Mouse (Mus musculus) liver, postnatal 0 days (tissue): Measurements from ENCODE around the gene Macrod2. TPM values are rescaled to one million over a fixed set of nuclear protein-coding genes. Genes with fewer than 3 reads are reported as not detected.

Experiments
- ATAC-seq: fragments of 200-750 bp; cut with Nextera tagmentation; 2 replicates; pipeline ENCODE4 v1.8.0; 2017; ENCODE audit warnings: mild to moderate bottlenecking, moderate library complexity
- DNase-seq: peaks from one replicate; pipeline ENCODE4 v3.0.0-alpha.2; 2016
- H3K27ac ChIP-seq: fragments of 300-500 bp; sonication (generic); 2 replicates; pipeline ENCODE4 v1.5.1; 2014; ENCODE audit warnings: antibody characterized with exemption, moderate library complexity, mild to moderate bottlenecking, low read depth
- H3K27me3 ChIP-seq: fragments of 300-500 bp; sonication (generic); 2 replicates; pipeline ENCODE4 v1.6.1; 2014; ENCODE audit warnings: low read length, control low read depth, mixed read lengths; ENCODE audit not compliant: insufficient read depth
- H3K36me3 ChIP-seq: fragments of 300-500 bp; sonication (generic); replicated peaks from 2 replicates; pipeline ENCODE4 v1.6.1; 2014; ENCODE audit warnings: mild to moderate bottlenecking, control low read depth, low read length, moderate library complexity, mixed read lengths; ENCODE audit not compliant: insufficient read depth
- H3K4me1 ChIP-seq: fragments of 300-500 bp; sonication (generic); 2 replicates; pipeline ENCODE4 v1.6.1; 2014; ENCODE audit warnings: antibody characterized with exemption, mild to moderate bottlenecking, control low read depth; ENCODE audit not compliant: insufficient read depth
- H3K4me2 ChIP-seq: fragments of 300-500 bp; sonication (generic); 2 replicates; pipeline ENCODE4 v1.6.1; 2014; ENCODE audit warnings: low read depth, mild to moderate bottlenecking, low read length, moderate library complexity, mixed read lengths
- H3K4me3 ChIP-seq: fragments of 300-500 bp; sonication (generic); 2 replicates; pipeline ENCODE4 v1.5.1; 2014; ENCODE audit warnings: low read depth, low read length
- H3K9ac ChIP-seq: fragments of 300-500 bp; sonication (generic); replicated peaks from 2 replicates; pipeline ENCODE4 v1.6.1; 2014; ENCODE audit warnings: mild to moderate bottlenecking, moderate library complexity
- H3K9me3 ChIP-seq: fragments of 300-500 bp; sonication (generic); 2 replicates; pipeline ENCODE4 v1.6.1; 2016; ENCODE audit warnings: mild to moderate bottlenecking, control low read depth, low read length, mixed read lengths
- CTCF ChIP-seq: sonication (generic); IDR thresholded peaks from 2 replicates; pipeline ENCODE4 v1.5.1; 2016; ENCODE audit warnings: antibody characterized with exemption, low read depth
- EP300 ChIP-seq: IDR thresholded peaks from 2 replicates; pipeline ENCODE4 v1.6.1; 2016; ENCODE audit warnings: antibody characterized with exemption, low read depth, mild to moderate bottlenecking
- WGBS: fragments of 180-500 bp; shearing (Covaris S2); extraction: QIAGEN DNeasy Blood & Tissue Kit; methylation state at CpG from one replicate; pipeline ENCODE4 v1.1.7; 2014; ENCODE audit not compliant: insufficient replicate concordance; 5-methylcytosine and 5-hydroxymethylcytosine counted together
- polyA plus RNA-seq: library from polyadenylated mRNA; unstranded; fragments of >200 nt; fragmentation: Nextera tagmentation; extraction: Ambion mirVana; gene quantifications from 2 replicates; pipeline ENCODE4 v1.2.1, GENCODE M21; 2015

The Macrod2 gene
- polyA plus RNA-seq, 1 experiment from 2014 or later: 9.3 TPM

DNA sequence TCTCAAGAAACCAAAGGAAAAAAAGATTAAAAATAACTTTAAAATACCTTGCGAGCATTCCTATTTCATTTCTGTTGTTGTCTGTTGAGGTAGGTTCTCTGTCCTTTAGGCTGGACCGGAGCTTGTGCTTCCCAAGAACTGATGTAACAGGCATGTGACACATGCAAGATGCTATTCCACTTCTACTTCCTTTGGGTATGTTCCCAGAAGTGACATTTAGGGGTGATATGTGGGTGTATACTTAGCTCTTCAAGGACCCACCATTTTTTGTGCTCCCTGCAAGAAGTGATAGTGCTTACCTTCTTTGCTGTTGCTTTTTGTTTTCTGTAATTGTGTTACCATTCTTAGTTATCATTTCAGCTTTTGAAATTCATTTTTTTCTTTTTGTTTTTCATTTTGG lies 126.4 kb downstream of the Macrod2 start:
- Histone ChIP-seq H3K27me3 (no peaks in the 10 kb centered on the region), H3K27ac (no peak overlapping the region), H3K36me3 (no peaks in the 10 kb centered on the region), H3K4me2 (no peak overlapping the region), H3K4me1 (no peaks in the 10 kb centered on the region), H3K9ac (no peak overlapping the region), H3K9me3 (no peaks in the 10 kb centered on the region), H3K4me3 (no peak overlapping the region)
- DNase-seq: no peak
- WGBS: 78% methylated on average over 2 of the region's 2 CpGs
- no peak for ATAC-seq
- TF ChIP-seq EP300 (no peak), CTCF (no peak)

GRCm38 (mm10) chr2:140530214-140530613 lies 135.1 kb downstream of the Macrod2 start:
- no peaks in the 10 kb centered on the region for H3K9me3 ChIP-seq
- no peaks in the 10 kb centered on the region for H3K27me3 ChIP-seq
- DNase-seq (no peak), ATAC-seq (no peak)
- no peak overlapping the region for H3K4me3 ChIP-seq
- TF ChIP-seq CTCF (no peak), EP300 (no peak)
- 63% methylated on average over 2 of the region's 2 CpGs for WGBS
- no peak overlapping the region for H3K27ac ChIP-seq
- H3K9ac ChIP-seq: no peak overlapping the region
- no peaks in the 10 kb centered on the region for H3K4me1 ChIP-seq
- no peak overlapping the region for H3K4me2 ChIP-seq
- no peaks in the 10 kb centered on the region for H3K36me3 ChIP-seq

DNA sequence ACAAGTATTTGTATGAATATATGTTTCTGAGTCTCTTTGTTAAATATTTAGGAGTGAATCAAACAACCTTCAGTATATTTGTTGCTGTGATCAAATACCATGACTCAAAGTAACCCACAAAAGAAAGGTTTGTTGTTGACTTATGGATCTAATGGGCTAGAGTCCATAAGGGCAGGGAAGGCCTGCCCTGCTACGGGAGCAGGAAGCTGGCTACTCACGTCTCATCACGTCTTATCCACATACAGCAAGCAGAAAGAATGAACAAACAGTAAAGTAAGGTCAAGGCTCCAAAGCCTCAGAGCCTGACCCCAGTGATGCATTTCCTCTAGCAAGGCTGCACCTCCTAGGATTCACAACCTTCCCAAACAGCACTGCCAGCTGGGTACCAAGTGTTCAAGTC lies 136.9 kb downstream of the Macrod2 start:
- DNase-seq (no peak), ATAC-seq (no peak)
- H3K4me1 ChIP-seq: no peaks in the 10 kb centered on the region
- WGBS: 51% methylated on average over 3 of the region's 3 CpGs
- H3K9ac ChIP-seq: no peak overlapping the region
- no peak for TF ChIP-seq EP300
- TF ChIP-seq CTCF: no peak
- no peaks in the 10 kb centered on the region for H3K9me3 ChIP-seq
- H3K27ac ChIP-seq: no peak overlapping the region
- H3K4me2 ChIP-seq: no peak overlapping the region
- H3K27me3 ChIP-seq: no peaks in the 10 kb centered on the region
- no peaks in the 10 kb centered on the region for H3K36me3 ChIP-seq
- no peak overlapping the region for H3K4me3 ChIP-seq

DNA sequence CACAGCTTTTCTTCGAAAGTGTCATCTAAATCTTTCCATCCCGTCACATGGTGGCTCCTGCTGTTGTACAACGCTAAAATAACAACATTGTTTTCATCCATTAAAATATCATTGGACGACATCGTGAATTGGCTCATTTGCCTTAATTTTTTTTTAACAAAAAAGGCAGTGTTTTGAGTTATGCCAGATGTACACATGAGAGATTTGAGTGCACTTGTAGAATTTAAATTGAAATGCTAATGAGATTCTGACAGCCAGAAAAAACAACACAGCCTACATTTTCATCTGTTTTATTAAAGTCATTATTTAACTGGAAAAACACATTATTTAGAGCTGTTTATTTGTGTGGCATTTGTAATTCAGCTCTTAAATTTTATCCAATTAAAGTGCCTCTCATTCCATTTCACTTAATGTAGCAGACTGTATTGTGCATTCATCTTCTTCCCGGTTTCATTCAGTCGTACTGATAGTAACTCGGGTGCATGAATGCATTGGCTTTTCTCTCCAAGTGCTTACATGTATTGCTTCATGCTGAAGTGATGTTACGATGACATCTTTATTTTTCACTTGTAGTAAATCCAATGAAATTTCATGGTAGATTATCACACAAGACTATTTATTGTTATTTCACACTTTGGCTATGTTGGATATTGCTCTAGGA lies 137.9 kb downstream of the Macrod2 start:
- H3K27ac ChIP-seq: no peak overlapping the region
- no peaks in the 10 kb centered on the region for H3K4me1 ChIP-seq
- no peaks in the 10 kb centered on the region for H3K9me3 ChIP-seq
- TF ChIP-seq CTCF (no peak), EP300 (no peak)
- no peaks in the 10 kb centered on the region for H3K27me3 ChIP-seq
- ATAC-seq: no peak
- H3K4me3 ChIP-seq: no peak overlapping the region
- 83% methylated on average over 9 of the region's 9 CpGs for WGBS
- H3K9ac ChIP-seq: no peak overlapping the region
- DNase-seq: no peak
- no peaks in the 10 kb centered on the region for H3K36me3 ChIP-seq
- H3K4me2 ChIP-seq: no peak overlapping the region

GRCm38 (mm10) chr2:140533621-140534020 lies 138.5 kb downstream of the Macrod2 start:
- Histone ChIP-seq H3K9ac (no peak overlapping the region), H3K36me3 (no peaks in the 10 kb centered on the region), H3K27ac (no peak overlapping the region), H3K9me3 (no peaks in the 10 kb centered on the region), H3K4me2 (no peak overlapping the region), H3K4me1 (no peaks in the 10 kb centered on the region), H3K27me3 (no peaks in the 10 kb centered on the region), H3K4me3 (no peak overlapping the region)
- ATAC-seq (no peak), DNase-seq (no peak)
- WGBS: 78% methylated on average over 8 of the region's 8 CpGs
- no peak for TF ChIP-seq EP300
- no peak for TF ChIP-seq CTCF

DNA sequence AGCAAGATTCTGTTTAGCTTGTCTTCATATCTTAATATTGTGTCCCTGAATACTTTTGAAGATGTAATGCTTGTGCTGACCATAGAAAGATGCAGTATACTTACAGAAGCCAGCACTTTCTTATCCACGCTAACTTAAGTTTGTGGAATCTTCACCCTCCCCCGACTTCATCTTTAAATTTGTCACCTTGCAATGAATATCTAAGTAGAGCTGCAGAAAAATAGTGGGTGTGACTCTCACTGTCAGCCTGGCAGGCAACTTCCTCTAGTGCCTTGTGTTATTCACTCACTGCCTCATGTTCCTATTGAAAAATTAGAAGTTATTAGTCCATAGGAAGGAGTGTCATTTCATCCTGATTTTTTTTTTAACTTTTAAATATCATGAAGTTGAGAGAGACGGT lies 139.5 kb downstream of the Macrod2 start:
- 76% methylated on average over 3 of the region's 3 CpGs for WGBS
- TF ChIP-seq EP300: no peak
- no peak for TF ChIP-seq CTCF
- DNase-seq: no peak

More for the DNA sequence above, 139.5 kb downstream of the Macrod2 start:
- Histone ChIP-seq H3K4me3 (no peak overlapping the region), H3K27ac (no peak overlapping the region), H3K36me3 (no peaks in the 10 kb centered on the region), H3K27me3 (no peaks in the 10 kb centered on the region), H3K4me2 (no peak overlapping the region), H3K9ac (no peak overlapping the region), H3K9me3 (no peaks in the 10 kb centered on the region), H3K4me1 (no peaks in the 10 kb centered on the region)
- no peak for ATAC-seq
